Mouse (Mus musculus) liver, postnatal 0 days (tissue): ENCODE measurements around the gene Krt18. TPM values are rescaled to one million over a fixed set of nuclear protein-coding genes. Genes with fewer than 3 reads are reported as not detected.
"Not testable (repeated sequence)": the region's sequence is repeated elsewhere in the genome, so short reads cannot be mapped to it uniquely, and the experiment has no call there.

Source experiments
- ATAC-seq: fragments of 200-750 bp; cut with Nextera tagmentation; 2 replicates; pipeline ENCODE4 v1.8.0; 2017; ENCODE audit warnings: mild to moderate bottlenecking, moderate library complexity
- DNase-seq: peaks from one replicate; pipeline ENCODE4 v3.0.0-alpha.2; 2016
- H3K27ac ChIP-seq: fragments of 300-500 bp; sonication (generic); 2 replicates; pipeline ENCODE4 v1.5.1; 2014; ENCODE audit warnings: antibody characterized with exemption, moderate library complexity, mild to moderate bottlenecking, low read depth
- H3K27me3 ChIP-seq: fragments of 300-500 bp; sonication (generic); 2 replicates; pipeline ENCODE4 v1.6.1; 2014; ENCODE audit warnings: low read length, control low read depth, mixed read lengths; ENCODE audit not compliant: insufficient read depth
- H3K36me3 ChIP-seq: fragments of 300-500 bp; sonication (generic); replicated peaks from 2 replicates; pipeline ENCODE4 v1.6.1; 2014; ENCODE audit warnings: mild to moderate bottlenecking, control low read depth, low read length, moderate library complexity, mixed read lengths; ENCODE audit not compliant: insufficient read depth
- H3K4me1 ChIP-seq: fragments of 300-500 bp; sonication (generic); 2 replicates; pipeline ENCODE4 v1.6.1; 2014; ENCODE audit warnings: antibody characterized with exemption, mild to moderate bottlenecking, control low read depth; ENCODE audit not compliant: insufficient read depth
- H3K4me2 ChIP-seq: fragments of 300-500 bp; sonication (generic); 2 replicates; pipeline ENCODE4 v1.6.1; 2014; ENCODE audit warnings: low read depth, mild to moderate bottlenecking, low read length, moderate library complexity, mixed read lengths
- H3K4me3 ChIP-seq: fragments of 300-500 bp; sonication (generic); 2 replicates; pipeline ENCODE4 v1.5.1; 2014; ENCODE audit warnings: low read depth, low read length
- H3K9ac ChIP-seq: fragments of 300-500 bp; sonication (generic); replicated peaks from 2 replicates; pipeline ENCODE4 v1.6.1; 2014; ENCODE audit warnings: mild to moderate bottlenecking, moderate library complexity
- H3K9me3 ChIP-seq: fragments of 300-500 bp; sonication (generic); 2 replicates; pipeline ENCODE4 v1.6.1; 2016; ENCODE audit warnings: mild to moderate bottlenecking, control low read depth, low read length, mixed read lengths
- CTCF ChIP-seq: sonication (generic); IDR thresholded peaks from 2 replicates; pipeline ENCODE4 v1.5.1; 2016; ENCODE audit warnings: antibody characterized with exemption, low read depth
- EP300 ChIP-seq: IDR thresholded peaks from 2 replicates; pipeline ENCODE4 v1.6.1; 2016; ENCODE audit warnings: antibody characterized with exemption, low read depth, mild to moderate bottlenecking
- WGBS: fragments of 180-500 bp; shearing (Covaris S2); extraction: QIAGEN DNeasy Blood & Tissue Kit; methylation state at CpG from one replicate; pipeline ENCODE4 v1.1.7; 2014; ENCODE audit not compliant: insufficient replicate concordance; 5-methylcytosine and 5-hydroxymethylcytosine counted together
- polyA plus RNA-seq: library from polyadenylated mRNA; unstranded; fragments of >200 nt; fragmentation: Nextera tagmentation; extraction: Ambion mirVana; gene quantifications from 2 replicates; pipeline ENCODE4 v1.2.1, GENCODE M21; 2015

Gene Krt18
- polyA plus RNA-seq, 1 experiment from 2014 or later: 234 TPM

- no peak for ATAC-seq
- no peaks in the 10 kb centered on the region for H3K9me3 ChIP-seq
- no peaks in the 10 kb centered on the region for H3K27me3 ChIP-seq
- no peak overlapping the region for H3K9ac ChIP-seq
- no peak overlapping the region for H3K4me2 ChIP-seq
- TF ChIP-seq CTCF (no peak), EP300 (no peak)
- peaks cover 26% of the 10 kb centered on the region for H3K36me3 ChIP-seq
- no peak for DNase-seq
- peaks cover 23% of the 10 kb centered on the region for H3K4me1 ChIP-seq
- 65% methylated on average over 4 of the region's 4 CpGs for WGBS
- H3K27ac ChIP-seq: no peak overlapping the region
- H3K4me3 ChIP-seq: no peak overlapping the region
Observed at GRCm38 (mm10) chr15:102079221-102079620, 51.2 kb downstream of the Krt18 start.

- H3K4me2 ChIP-seq, DNase-seq, H3K9me3 ChIP-seq, H3K27ac ChIP-seq, H3K4me3 ChIP-seq, H3K27me3 ChIP-seq, H3K9ac ChIP-seq, ATAC-seq: not testable (repeated sequence)
- peaks cover 23% of the 10 kb centered on the region for H3K4me1 ChIP-seq
- WGBS: 70% methylated on average over 8 of the region's 8 CpGs
- peaks cover 33% of the 10 kb centered on the region for H3K36me3 ChIP-seq
Observed at GRCm38 (mm10) chr15:102079924-102080323, 51.9 kb downstream of the Krt18 start.

GRCm38 (mm10) chr15:102080429-102080828, 52.4 kb downstream of the Krt18 start:
- H3K4me2 ChIP-seq: no peak overlapping the region
- no peak for DNase-seq
- H3K9ac ChIP-seq: no peak overlapping the region
- H3K27me3 ChIP-seq: no peaks in the 10 kb centered on the region
- no peak for ATAC-seq
- TF ChIP-seq CTCF (peak; percentile 19; the same call in 1 of the 2 replicates), EP300 (no peak)
- H3K4me3 ChIP-seq: no peak overlapping the region
- WGBS: 56% methylated on average over 2 of the region's 2 CpGs
- H3K9me3 ChIP-seq: no peaks in the 10 kb centered on the region
- peaks cover 37% of the 10 kb centered on the region for H3K36me3 ChIP-seq
- H3K27ac ChIP-seq: no peak overlapping the region
- peaks cover 21% of the 10 kb centered on the region for H3K4me1 ChIP-seq

Other genes starting within 250 kb of the Krt18 start
- gene Krt72, start 241.7 kb upstream of the Krt18 start, polyA plus RNA-seq: not detected in 2 replicates
- gene Krt73, start 225.8 kb upstream of the Krt18 start, polyA plus RNA-seq: not detected in 2 replicates
- not detected in 2 replicates for gene Krt2, start 210.0 kb upstream of the Krt18 start, polyA plus RNA-seq
- not detected in 2 replicates for gene Krt1, start 177.4 kb upstream of the Krt18 start, polyA plus RNA-seq
- not detected in 2 replicates for gene Krt77, start 158.5 kb upstream of the Krt18 start, polyA plus RNA-seq
- not detected in 2 replicates for gene Krt76, start 135.3 kb upstream of the Krt18 start, polyA plus RNA-seq
- 0.08 TPM in 1 of 2 replicates, not detected in the other for gene Krt4, start 103.4 kb upstream of the Krt18 start, polyA plus RNA-seq
- not detected in 2 replicates for gene Krt79, start 87.9 kb upstream of the Krt18 start, polyA plus RNA-seq
- gene Krt78, start 73.9 kb upstream of the Krt18 start, polyA plus RNA-seq: not detected in 2 replicates
- 125 and 129 TPM in 2 replicates for gene Krt8, start 23.7 kb upstream of the Krt18 start, polyA plus RNA-seq
- 30.9 and 32.2 TPM in 2 replicates for gene Eif4b, start 45.6 kb downstream of the Krt18 start, polyA plus RNA-seq
- 9.2 TPM in 2 replicates for gene Tns2, start 72.2 kb downstream of the Krt18 start, polyA plus RNA-seq
- 9.2 and 10.0 TPM in 2 replicates for gene Spryd3, start 108.1 kb downstream of the Krt18 start, polyA plus RNA-seq
- 4.8 and 5.9 TPM in 2 replicates for gene Igfbp6, start 116.2 kb downstream of the Krt18 start, polyA plus RNA-seq
- gene Soat2, start 122.3 kb downstream of the Krt18 start, polyA plus RNA-seq: 10.9 and 13.6 TPM in 2 replicates
- 10.7 and 11.6 TPM in 2 replicates for gene Zfp740, start 175.1 kb downstream of the Krt18 start, polyA plus RNA-seq
- 224 and 243 TPM in 2 replicates for gene Csad, start 176.5 kb downstream of the Krt18 start, polyA plus RNA-seq
- 5.8 and 8.6 TPM in 2 replicates for gene Itgb7, start 203.8 kb downstream of the Krt18 start, polyA plus RNA-seq
- gene Rarg, start 229.3 kb downstream of the Krt18 start, polyA plus RNA-seq: 2.4 and 2.6 TPM in 2 replicates
- gene Gm9918, start 242.4 kb downstream of the Krt18 start, polyA plus RNA-seq: not detected in 2 replicates